Mouse (Mus musculus): Measurements from ENCODE around the gene Bpifa1.

- TF ChIP-seq POLR2A (IDR thresholded peaks at IDR 0.05; ENCODE audit: borderline replicate concordance, extremely low read depth, low read depth, low read length) (no peak), CTCF (IDR thresholded peaks at IDR 0.05; ENCODE audit: insufficient read depth, low read length) (no peak)
Observed at GRCm38 (mm10) chr2:154185319-154185718, 42.6 kb downstream of the Bpifa1 start.

Measured in lung, adult 2 months (tissue).